Mouse (Mus musculus): ENCODE results near the gene Hsp90ab1.

Hsp90ab1 gene

GRCm38 (mm10) chr17:45596631-45597396 lies 23.7 kb upstream of the Hsp90ab1 start:
- peak; percentile 62 to 86 for DNase-seq (ENCODE audit: low spot score in 2 of 2)

DNA sequence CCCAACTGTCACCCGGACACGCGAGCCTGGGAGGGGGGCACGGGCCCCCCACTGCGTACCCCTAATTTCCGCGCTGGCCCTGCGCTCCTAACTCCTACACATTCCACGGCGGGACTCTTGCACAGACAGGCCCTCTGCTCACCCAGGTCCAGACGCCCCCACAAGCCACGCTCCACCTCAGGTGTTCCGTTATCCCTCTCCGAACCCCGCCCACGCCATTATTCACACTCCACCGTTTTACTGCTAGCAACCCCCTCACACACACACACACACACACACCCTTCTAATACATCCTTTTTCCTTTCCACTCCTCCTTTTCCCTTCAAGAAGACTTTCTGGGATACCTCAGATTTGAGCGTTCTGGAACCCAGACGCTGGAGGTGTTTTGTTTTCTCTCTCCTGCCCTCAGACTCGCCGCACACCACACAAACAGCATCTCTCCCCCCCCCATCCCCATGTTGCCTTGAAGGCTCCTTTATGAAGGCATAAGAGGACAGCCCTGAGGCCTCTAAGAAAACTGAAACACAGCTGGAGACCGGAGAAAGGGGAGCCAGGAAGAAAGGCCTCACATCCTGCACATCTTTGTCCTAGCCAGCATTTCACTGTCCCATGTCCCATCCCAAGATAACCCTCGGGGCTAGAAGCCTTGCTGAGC lies 22.8 kb upstream of the Hsp90ab1 start:
- peak in 1 of 2 experiments; percentile 46 for DNase-seq (ENCODE audit: low spot score in 2 of 2)

- DNase-seq (ENCODE audit: low spot score in 2 of 2), result peak; percentile 76 to 87
Measured at GRCm38 (mm10) chr17:45594881-45595735, 22.0 kb upstream of the Hsp90ab1 start.

- peak in 1 of 2 experiments; percentile 16 for DNase-seq (ENCODE audit: low spot score in 2 of 2)
Measured at GRCm38 (mm10) chr17:45594195-45594594, 21.1 kb upstream of the Hsp90ab1 start.

DNA sequence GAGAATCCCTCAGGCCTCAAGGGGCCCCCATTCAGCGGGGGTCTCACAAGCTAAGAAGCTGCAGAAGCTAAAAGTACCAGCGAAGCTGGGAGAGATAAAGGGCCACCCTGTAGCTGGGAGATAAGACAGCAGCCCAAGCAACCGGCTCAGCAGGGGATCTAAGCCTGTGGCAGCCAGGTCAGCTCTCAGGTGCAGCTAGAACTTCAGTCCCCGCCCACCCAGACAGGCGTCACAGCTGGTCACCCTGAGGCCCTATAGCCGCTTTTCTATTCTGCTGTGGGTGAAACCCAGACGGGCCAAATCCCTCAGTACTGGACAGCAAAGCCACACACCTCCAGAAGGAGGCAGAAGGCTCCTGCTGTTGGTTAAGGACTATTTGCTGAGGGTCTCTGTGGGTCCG lies 20.4 kb upstream of the Hsp90ab1 start:
- DNase-seq (ENCODE audit: low spot score in 2 of 2), result peak; percentile 69 to 77

DNA sequence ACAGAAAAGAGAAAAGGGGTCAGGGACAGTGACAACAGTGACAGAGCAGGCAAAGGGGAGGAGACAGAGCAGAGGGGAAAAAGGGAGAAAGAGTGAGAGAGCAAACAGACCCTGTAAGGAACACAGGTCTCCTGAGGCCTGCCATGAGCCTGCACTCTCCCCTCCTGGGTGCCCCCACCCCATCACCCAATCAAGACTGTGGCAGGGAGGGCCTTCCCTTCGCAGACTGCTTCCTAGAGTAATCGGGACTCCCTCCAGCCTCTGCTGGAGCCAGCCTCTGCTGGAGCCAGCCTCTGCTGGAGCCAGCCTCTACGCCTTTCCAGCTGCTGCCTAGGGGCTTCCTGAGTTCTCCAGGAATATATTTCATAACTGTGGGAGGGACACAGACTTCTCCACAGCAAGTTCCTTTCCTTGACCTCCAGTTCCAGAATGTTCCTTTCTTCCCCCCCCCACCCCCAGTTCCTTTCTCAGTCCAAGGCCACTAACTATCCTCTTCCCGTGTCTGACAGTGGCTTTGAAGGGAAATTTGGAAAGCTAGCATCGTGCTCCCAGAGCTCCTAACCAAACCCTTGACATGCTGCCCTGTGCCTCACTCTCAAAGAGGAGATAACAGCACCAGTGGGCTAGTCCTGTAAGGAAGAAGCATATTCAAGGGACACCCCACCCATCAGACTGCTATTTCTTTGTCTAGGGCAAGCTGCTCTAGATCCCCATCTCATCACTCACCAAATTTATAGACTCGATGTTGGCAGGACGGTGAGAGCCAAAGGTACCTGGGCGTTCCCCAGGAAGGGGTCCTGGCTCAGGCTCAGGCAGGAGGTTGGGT lies 19.7 kb upstream of the Hsp90ab1 start:
- DNase-seq (ENCODE audit: low spot score in 2 of 2), result peak in 1 of 2 experiments; percentile 31

DNA sequence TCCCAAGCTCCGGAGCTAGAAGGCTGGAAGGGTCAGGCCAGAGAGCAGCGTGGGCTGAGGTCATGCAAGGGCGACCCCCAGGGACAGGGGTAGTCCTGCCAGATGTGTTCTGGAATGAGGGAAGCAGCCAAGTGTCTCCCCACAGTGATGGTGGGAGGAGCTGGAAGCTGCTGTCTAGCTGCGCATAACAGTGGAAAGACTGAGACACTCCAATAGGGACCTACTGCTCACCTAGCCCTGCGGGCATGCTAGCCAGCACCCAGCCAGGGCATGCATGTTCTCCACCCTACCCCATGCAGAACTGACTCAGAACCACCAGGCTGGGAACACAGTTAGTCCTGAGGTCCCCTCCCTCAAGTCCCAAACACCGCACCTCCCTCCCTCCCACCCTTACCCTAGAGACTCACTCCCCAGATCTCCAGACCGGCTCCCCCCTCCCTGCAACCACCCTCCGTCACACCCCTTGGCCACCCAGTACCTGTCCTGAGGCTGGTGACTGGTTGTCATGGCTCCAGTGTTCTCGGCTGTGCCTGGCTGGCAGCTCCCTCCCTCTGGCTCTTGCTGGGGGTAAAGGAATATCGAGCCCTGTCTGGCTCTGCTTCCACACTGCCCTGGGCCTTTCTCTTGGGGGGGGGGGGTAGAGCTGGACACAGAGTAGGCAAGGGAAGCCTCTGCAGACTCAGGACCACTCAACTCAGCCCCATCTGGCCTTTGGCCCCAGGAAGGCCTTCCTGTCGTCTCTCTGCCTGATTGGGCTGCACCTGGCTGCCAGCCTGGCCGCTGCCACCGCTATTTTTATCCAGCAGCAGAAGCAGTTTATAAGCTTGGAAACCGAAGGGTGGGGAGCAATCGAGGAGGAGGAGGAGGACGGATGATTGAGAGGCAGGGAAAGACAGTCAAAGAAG lies 18.9 kb upstream of the Hsp90ab1 start:
- peak in 1 of 2 experiments; percentile 21 for DNase-seq (ENCODE audit: low spot score in 2 of 2)

DNA sequence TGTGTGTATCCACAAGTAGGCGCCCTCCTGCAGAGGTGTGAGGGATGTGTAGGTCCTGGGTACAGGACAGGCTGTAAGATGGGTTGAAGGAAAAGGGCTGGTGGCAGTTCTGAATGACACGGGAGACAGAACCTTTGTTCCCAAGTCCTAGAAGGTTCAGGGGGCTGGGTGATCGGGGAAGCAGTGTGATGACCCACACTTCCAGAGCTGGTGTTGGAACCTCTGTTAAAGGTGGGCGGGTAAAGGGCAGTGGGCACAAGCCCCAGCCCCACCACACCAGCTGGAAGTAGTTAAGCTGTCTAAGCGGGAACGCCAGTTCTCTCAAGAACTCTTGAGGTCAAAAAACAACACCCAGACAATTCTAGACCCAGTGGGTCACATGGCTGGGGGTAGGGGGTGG lies 17.3 kb upstream of the Hsp90ab1 start:
- peak in 1 of 2 experiments; percentile 10 for DNase-seq (ENCODE audit: low spot score in 2 of 2)

DNA sequence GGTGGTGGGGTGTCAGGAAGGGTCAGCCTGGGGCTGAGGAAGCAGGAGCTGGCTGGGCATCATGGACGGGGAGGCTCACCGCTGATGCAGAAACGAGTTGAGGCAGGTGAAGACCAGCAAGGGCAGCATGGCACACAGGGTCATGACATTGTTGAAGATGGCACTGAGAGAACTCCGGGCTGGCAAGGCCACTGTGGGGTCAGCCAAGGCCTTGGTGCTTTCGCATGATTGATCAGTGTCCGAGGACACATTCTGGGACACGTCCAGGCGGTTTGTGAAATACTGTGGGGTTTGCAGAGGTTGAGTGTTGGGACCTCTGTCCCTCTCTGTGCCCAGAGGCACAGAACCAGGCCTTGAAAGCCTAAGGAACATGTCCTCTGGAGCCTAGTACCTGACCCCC lies 16.8 kb upstream of the Hsp90ab1 start:
- DNase-seq (ENCODE audit: low spot score in 2 of 2), result no peak

DNA sequence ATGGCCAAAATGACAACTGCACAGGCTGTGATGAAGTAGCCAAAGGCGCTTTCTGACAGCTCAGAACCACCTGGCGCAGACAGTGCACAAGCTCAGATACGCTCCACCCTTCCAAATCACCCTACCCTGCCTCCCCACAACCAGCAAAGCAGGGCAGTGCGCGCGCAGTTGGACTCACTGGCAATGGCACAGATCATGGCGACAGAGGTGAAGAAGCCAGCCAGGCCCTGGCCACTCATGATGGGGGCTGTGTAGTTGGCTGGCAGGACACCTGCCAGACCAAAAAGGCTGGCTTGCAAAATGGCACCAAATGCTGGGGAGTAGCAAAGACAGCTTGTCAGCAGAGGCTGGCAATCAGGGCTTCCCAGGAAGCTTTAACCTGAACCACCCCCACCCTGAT lies 16.2 kb upstream of the Hsp90ab1 start:
- DNase-seq (ENCODE audit: low spot score in 2 of 2), result no peak

DNA sequence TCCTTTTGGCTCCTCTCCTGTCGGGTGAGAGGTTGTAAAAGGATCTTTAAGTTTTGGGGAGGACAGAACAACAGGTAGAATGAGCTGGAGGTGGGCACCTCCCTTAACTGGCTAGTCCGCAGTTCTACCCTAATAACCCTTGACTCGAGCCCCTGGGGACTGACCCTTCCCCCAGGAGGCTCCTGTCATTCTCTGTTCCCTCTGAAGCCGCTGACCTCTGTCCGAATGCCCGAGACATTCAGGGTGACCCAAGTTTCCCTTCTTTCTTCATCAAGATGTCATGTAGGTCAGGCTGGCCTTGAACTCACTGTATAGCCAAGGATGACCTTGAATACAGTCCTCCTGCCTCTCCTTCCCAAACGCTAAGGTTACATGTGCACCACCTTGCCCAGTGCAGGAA lies 15.3 kb upstream of the Hsp90ab1 start:
- DNase-seq (ENCODE audit: low spot score in 2 of 2), result no peak

- DNase-seq (ENCODE audit: low spot score in 2 of 2), result peak in 1 of 2 experiments; percentile 67
Measured at GRCm38 (mm10) chr17:45586449-45586837, 13.4 kb upstream of the Hsp90ab1 start.

DNA sequence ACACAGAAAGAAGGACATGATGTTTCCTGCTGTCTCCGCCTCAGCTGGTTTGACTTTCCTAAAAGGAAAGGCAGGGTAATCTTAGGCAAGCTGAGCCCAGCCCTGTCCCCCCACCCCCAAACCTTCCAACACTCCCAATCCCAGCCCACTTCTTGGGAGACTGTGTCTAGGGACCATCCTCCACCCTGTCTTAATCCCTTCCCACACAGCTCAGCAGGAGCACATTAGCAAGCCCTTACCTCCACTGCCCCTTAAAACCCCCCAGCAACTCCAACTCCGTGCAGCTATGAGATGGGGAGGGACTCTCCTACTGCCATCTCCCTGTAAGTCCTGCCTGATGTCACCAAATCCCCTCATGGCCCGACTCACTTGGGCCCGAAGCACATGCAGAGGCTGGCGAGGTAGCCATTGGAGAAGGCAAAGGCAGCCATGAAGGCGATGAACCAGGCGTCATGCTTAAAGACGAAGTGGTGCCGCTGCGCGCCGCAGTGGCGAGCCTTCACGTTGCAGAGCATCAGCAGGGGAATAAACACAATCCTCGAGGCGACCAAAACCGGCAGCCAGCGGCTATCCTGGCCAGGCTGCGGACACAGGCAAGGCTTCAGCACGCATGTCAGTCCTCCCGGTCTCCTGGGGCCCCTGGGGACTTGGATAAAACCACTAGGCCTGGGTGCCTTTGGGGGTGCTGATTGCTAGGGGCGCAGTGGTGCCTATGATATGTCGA lies 12.8 kb upstream of the Hsp90ab1 start:
- DNase-seq (ENCODE audit: low spot score in 2 of 2), result no peak

DNA sequence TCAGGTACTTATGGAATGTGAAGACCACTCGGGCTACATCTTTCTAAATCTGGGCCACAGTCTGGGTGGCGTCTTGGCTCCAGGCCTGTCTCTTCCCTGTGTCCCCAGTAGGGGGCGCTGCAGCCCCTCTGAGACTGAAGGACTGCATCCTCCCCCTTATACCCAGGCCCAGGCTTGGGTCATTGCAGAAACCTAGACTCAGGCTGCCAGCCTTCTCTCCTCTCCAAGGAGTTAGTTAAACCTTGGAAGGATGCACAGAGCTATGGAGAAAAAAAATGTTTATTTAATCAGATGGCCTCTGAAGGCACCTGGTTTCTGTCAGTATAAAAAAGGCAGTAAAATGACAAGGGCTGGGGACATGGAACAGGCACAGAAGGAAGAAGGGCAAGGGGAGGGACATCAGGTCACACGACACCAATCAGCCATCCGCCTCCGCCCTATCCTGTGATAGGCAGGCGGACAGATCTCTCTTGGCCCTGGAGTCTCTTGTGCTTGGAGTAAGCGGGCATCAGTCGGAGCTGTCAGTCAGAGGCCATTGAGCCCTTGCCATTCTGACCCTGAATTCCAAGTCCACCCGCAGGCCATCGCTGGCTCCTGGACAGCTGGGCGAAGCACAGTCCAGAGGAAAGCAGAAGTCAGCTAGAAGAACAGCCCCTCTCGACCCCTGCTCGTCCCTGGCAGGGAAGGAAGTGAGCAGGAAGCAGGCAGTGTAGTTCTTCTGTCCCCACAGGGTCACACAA lies 12.0 kb upstream of the Hsp90ab1 start:
- peak; percentile 61 to 81 for DNase-seq (ENCODE audit: low spot score in 2 of 2)

- DNase-seq (ENCODE audit: low spot score in 2 of 2), result peak in 1 of 2 experiments; percentile 53
Measured at GRCm38 (mm10) chr17:45584096-45584896, 11.2 kb upstream of the Hsp90ab1 start.

DNA sequence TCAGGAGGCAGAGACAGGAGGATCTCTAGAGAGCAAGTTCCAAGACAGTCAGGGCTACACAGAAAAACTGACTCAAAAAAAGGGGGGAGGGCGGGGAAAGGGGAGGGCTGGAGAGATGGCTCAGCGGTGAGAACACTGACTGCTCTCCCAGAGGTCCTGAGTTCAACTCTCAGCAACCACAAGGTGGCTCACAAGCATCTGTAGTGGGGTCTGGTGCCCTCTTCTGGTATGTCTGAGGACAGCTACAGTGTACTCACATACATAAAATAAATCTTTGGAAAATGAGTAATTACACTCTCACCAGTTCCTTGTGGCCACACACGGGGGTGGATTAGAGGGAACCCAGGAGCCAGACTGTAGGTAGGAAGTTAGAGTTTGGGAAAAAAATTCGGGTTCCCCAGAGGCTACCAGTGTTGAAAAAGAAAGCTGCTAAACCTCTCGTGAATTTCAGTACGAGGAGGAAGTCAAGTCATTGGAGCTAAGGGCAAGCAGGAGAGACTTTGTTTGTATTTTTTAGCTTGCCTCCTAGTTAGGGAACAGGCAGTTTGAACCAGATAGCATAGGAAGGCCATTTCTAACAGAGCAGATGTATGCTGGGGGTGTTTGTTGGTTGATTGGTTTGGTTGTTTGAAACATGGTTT lies 9.8 kb upstream of the Hsp90ab1 start:
- peak in 1 of 2 experiments; percentile 57 for DNase-seq (ENCODE audit: low spot score in 2 of 2)

DNA sequence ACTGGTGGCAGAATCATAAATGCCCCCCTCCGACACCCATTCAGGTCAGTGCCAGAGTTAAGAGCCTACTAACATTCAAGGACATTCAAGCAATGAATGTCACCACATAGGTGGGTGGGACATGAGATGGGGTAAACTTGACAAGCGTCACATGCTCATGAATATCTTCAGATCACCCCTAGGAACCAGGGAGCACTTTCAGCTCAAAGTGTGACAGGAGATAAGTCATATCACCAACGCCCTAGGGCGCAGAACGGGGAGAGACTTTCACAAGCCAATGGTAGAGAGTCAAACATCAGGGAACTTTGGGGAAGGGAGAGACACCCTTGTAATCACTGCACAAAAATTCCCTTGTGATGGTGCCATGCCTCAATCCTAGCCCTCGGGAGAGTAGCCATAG lies 9.1 kb upstream of the Hsp90ab1 start:
- no peak for DNase-seq (ENCODE audit: low spot score in 2 of 2)

DNA sequence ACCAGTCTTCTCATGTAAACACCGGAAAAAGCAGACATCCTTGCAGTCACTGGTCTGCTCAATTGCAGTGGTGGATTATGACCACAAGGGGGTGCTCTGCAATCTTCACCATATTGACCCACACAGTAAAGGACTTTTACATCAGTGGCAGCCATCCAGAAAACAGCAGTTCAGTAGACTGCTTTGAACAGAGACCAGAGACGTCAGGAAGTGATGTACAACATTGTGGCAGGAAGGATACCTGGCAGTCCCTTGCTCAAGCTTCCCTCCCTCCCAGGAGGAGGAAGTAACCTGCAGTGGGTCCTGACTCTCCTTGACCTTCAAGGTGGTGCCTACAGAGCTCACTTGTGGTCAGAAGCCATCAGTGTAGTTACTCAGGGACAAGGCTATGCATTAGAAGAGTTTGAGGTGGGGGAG lies 8.5 kb upstream of the Hsp90ab1 start:
- DNase-seq (ENCODE audit: low spot score in 2 of 2), result peak; percentile 63 to 82

Data from spleen, postnatal 10 days (tissue).